Mouse (Mus musculus) heart, adult 18-20 months (tissue): ENCODE data around the gene Nav1. TPM values are rescaled to one million over a fixed set of nuclear protein-coding genes. Genes with fewer than 3 reads are reported as not detected.

Experiments
- DNase-seq, 2 experiments: peaks; one replicate each; pipeline ENCODE4 v3.0.0; 2021 to 2022; ENCODE audit warnings: mixed read lengths in 1 of 2
- total RNA-seq, 2 experiments: library from RNA; stranded (reverse); gene quantifications; 2 replicates each; pipeline ENCODE4 v1.2.3; 2021

Nav1 gene
- total RNA-seq, 2 experiments from 2014 or later: 16.3 to 16.7 TPM

DNA sequence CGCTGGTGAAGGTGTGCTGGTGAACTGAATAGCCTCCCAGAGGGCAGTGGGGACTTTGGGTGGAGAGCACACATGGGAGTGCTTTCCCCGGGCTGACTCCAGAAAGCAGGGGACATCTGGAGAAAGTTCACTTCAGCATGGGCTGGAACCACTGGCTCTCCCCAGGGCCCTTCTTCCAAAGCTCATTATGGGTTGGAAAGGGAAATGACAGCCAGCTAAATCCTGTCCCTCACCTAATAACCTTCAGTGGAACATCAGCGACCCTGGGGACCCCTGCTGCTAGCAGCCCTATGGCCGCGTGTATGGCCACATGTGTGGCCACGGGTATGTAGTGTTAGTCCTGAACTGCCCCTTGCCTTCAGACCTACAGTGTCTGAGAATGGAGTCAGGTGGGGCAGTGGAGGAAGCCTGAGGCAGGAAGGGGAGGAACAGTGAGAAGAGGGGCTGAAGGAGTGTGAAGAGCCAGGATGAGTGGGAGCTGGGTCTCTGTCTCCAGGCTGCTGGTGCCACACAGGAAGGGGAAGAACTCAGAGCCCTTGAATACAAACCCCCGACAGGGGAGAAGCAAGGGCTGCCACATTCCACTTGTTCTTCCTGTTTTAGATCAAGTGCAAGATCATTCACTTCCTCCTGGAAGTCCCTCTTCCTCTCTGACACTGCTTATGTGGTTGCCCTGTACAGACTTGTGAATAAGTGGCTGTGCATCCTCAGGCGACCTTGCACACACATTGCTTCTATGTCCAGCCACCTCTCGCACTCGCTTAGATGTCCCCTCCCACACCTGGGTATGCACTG, 90.4 kb downstream of the Nav1 start:
- peak in 1 of 2 experiments; percentile 60 for DNase-seq

DNA sequence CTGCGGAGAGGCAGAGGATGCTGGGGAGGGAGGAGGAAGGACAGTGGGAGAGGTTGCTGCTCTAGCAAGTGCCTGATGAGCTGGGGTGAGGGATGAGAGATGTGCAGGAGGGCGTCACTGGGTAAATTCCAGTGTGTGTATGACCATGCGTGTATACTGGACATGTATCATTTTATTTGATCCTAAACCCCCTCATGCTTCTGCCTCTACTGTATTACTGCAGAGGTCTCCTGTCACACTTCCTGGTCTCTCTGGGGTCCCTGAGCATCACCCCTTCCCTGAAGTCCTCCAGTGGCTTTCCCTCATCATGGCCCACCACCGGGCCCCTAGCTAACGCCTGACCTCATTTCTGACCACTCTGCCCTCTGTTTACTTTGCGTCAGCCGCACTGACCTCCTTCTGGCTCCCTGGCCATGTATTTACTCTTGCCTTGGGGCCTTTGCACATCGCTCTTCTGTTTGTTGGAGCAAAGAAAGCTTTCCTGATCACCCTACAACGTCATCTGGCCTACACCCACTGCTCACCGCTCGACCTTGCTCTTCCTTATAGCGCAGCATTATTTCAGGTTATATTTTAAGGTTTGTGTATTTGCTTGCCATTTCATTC, 91.4 kb downstream of the Nav1 start:
- DNase-seq: no peak

GRCm38 (mm10) chr1:135514913-135515632, 92.0 kb downstream of the Nav1 start:
- DNase-seq: peak in 1 of 2 experiments; percentile 31

- DNase-seq: no peak
Measured at GRCm38 (mm10) chr1:135514046-135514445, 93.0 kb downstream of the Nav1 start.

DNA sequence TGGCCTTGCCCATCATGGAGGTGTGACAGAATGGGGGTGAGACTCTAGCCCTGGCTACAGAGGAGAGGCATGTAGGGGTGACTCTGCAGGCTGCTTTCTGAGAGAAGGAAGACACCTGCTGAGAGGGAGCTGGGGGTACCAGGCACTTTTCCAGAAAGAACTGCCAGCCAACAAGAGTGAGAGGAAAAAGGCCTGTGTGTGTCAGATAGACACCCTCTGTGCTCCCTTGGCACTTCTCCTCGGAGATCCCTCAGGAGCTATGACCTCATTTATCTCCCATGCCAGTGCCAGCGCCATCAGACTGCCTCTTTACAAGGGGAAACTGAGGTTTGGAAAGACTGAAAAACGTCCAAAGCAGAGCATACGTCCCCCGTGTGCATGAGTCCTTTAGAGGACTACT, 93.6 kb downstream of the Nav1 start:
- no peak for DNase-seq

DNA sequence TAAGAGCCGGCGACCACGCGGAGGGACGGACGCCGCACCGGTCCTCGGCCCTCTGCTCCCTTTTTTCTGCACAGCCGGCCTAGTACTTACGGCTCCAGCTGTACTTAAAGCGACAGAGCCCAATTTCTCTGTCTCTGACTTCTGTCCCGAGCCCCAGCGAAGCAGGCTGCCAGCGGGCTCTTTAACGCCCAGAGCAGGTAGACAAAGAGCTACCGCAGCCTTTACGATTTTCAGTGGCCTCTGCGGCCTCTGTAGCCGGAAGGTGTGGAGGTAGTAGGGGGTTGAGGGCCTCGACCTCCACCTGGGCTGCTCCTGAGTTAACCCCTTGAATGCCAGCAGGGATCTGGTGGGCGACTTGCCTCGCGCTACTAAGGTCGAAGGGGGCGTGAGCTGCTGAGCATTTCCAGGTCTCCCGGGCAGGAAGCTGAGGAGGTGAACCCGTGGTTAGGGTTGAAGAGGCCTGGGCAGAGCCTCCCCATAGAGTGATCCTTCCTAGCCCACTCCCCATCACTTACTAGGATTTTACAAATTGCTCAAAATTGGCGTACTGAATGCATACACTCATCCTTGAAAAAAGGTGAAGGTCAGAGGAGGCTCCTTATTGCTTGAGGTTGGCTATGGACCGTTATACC, 96.6 kb downstream of the Nav1 start:
- DNase-seq: peak; percentile 65 to 70

GRCm38 (mm10) chr1:135509145-135510084, 97.7 kb downstream of the Nav1 start:
- DNase-seq: no peak

DNA sequence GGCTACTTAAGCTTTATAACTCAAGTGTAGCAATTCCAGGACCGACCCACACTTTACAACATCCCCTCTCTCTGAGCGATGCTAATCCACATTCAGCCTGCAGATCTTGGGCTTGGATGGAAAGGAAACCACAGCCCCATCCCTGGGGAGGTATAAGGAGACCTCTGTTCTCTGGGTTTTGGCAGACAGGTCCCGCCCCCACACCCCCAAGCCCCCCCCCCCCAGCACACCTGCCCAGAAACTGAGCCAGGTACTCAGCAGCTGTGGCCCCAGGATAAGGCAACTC, 98.8 kb downstream of the Nav1 start:
- no peak for DNase-seq

GRCm38 (mm10) chr1:135507572-135508348, 99.3 kb downstream of the Nav1 start:
- DNase-seq: no peak

- peak; percentile 64 to 65 for DNase-seq
Measured at GRCm38 (mm10) chr1:135505499-135505898, 101.6 kb downstream of the Nav1 start.

DNA sequence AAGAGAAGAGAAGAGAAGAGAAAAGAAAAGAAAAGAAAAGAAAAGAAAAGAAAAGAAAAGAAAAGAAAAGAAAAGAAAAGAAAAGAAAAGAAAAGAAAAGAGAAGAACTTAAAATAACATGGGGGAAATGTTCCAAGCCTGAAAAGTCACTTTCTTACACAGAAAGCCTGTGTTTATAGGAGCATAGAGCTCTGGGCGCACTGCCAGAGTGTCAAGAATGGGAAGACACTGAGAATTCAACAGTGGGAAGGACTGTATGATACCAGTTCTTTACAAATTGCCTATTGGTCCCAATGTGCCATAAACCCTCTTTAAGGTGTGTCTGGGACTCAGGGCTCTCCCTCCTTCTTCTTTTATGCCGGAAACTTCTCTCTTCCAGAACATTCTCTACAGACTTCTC, 103.7 kb downstream of the Nav1 start:
- DNase-seq: peak in 1 of 2 experiments; percentile 38

GRCm38 (mm10) chr1:135502750-135503149, 104.3 kb downstream of the Nav1 start:
- DNase-seq: no peak

DNA sequence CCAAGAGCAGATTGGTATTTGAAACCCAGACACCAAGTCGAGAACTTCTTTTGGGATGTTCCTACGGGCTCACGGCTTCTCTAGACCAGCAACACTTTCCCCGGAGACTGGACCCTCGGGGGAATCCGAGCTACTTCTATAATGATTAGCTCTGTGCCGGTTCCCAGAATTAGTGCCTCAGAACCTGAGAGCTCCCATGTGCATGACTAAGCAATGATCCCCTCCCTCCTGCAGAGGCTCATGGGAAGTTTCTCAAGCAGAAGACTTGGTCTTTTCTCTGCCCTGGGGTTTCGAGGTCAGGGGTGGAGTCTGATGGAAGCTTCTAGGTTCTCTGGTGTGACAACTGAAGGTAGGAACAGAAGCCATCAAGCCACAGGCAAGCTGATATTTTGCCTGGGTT, 105.0 kb downstream of the Nav1 start:
- peak in 1 of 2 experiments; percentile 31 for DNase-seq

GRCm38 (mm10) chr1:135498455-135499358, 108.4 kb downstream of the Nav1 start:
- no peak for DNase-seq

- DNase-seq: no peak
Measured at GRCm38 (mm10) chr1:135495048-135495447, 112.0 kb downstream of the Nav1 start.

DNA sequence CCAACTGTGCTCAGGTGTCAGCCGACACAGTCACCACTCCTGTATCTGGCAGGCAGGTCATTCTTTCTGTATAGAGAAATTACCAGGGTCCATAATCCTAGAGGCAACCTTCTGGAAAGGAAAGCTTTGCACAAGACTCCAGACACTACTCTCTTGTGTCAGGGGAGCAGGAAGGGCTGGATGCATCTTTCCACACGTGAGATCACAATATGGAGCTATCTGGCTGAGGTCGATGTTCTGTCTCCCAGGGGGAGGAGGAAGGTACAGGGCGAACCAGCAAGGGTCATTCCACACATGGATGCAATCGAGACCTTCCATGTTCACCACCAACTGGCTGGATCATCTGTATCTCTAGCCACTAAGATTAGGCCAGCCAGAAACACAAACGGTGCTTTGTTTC, 113.2 kb downstream of the Nav1 start:
- peak in 1 of 2 experiments; percentile 18 for DNase-seq

GRCm38 (mm10) chr1:135492406-135492805, 114.7 kb downstream of the Nav1 start:
- DNase-seq: peak in 1 of 2 experiments; percentile 18

DNA sequence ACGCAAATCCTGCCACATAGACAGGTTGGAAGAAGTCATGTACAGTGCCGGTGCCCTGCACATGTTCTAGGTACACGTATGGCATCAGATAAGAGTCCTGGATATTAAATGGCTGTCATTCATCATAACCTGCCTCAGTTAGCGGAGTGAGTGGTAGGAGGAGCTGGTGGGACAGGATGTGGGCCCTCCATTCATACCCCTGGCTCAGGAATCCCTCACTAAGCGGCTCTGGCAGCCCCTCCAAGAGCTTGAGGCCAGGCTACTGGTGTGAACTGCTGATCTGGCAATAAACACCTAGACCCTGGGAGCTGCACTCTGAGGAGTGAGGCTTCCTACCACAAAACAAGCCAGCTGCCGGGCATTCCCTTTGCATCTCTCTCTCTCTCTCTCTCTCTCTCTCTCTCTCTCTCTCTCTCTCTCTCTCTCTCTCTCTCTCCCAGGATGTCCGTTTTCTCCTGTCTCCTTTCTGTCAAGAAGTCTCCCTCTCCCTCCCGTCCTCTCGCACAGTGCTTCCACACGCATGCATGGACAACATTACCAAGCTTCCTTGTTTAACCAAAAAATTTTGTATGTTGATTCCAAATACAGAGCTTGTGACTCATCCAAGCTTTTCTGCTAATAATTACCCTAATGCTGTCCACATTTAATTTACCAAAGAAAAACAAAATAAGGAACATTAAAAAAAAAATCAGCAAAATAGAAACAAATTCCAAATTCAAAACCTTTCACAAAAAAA, 116.0 kb downstream of the Nav1 start:
- no peak for DNase-seq

- DNase-seq: no peak
Measured at GRCm38 (mm10) chr1:135488879-135489278, 118.2 kb downstream of the Nav1 start.
